Comparison of ENCODE assay signal across 13 mouse cellular contexts in the genomic region with DNA sequence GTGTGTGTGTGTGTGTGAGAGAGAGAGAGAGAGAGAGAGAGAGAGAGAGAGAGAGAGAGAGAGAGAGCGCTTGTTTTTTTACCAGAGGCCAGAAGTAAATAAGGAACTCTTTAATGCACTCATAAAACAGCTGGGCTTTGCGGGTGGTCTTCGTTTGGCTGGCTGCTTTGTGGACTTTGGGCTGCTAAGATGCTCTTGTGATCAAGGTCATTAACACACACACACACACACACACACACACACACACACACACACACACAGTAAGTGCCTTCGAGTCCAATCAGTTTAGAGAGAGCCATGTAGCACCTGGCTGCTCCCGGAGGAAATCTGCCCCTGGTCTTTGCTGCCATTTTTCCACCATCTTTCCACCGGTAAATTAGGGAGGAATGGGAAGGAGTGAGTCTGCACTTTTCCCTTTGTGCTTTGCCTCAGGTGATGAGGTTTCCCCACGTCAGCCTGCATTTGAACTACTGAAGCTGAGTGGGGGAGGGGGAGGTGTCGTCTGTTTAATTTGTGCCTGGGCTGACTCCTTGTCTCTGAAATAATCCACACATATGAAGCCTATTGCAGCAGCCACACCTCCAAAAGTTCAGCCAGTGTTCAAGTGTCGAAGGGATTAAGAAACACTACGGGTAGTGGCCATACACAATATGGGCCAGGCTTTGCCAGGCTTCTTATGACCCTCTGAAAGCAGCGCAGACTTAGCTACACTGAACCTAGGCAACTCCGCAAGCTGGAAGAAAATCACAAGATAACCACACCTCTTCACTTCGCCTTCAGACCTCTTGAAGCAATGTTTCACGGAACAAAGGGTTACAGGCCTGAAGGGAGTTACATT. TPM values are rescaled to one million over a fixed set of nuclear protein-coding genes. Genes with fewer than 3 reads are reported as not detected.
DNase-seq lines count a peak whose midpoint lies in the region; ATAC-seq lines count a peak whose summit lies in the region.
"Had no signal": no experiment of that assay in that cellular context is flagged by ENCODE, and none has a peak within 500 bp of the region (broad histone marks: within the 10 kb centered on the region; RNA-seq: fewer than 3 reads in every experiment).

No protein-coding gene starts in this region.

- peaks cover 44% of the 10 kb centered on the region for H3K4me1 ChIP-seq in forebrain, embryonic 10.5 days
- H3K4me1 ChIP-seq in forebrain, embryonic 16.5 days (replicated peaks; ENCODE audit: control insufficient read depth, insufficient read depth, low read length): peaks cover 32% of the 10 kb centered on the region
- H3K4me1 ChIP-seq in midbrain, embryonic 10.5 days: peaks cover 21% of the 10 kb centered on the region
- H3K4me1 ChIP-seq in midbrain, embryonic 16.5 days (ENCODE audit: control insufficient read depth, insufficient read depth, low read length): peaks cover 10% of the 10 kb centered on the region
- peaks cover 39% of the 10 kb centered on the region for H3K4me1 ChIP-seq in limb, embryonic 12.5 days (replicated peaks)
- H3K4me1 ChIP-seq in stomach, embryonic 15.5 days: peaks cover 33% of the 10 kb centered on the region
- H3K4me1 ChIP-seq in liver, embryonic 12.5 days: peaks cover 17% of the 10 kb centered on the region; the same call in 1 of the 2 replicates

- H3K4me3 ChIP-seq in forebrain, embryonic 10.5 days: no peak overlapping the region
- no peak overlapping the region for H3K4me3 ChIP-seq in forebrain, embryonic 16.5 days (replicated peaks; ENCODE audit: low read length)
- H3K4me3 ChIP-seq in midbrain, embryonic 10.5 days: no peak overlapping the region
- H3K4me3 ChIP-seq in midbrain, embryonic 16.5 days (ENCODE audit: low read depth, low read length): no peak overlapping the region
- no peak overlapping the region for H3K4me3 ChIP-seq in limb, embryonic 12.5 days (replicated peaks)
- no peak overlapping the region for H3K4me3 ChIP-seq in stomach, embryonic 15.5 days (replicated peaks)
- H3K4me3 ChIP-seq in liver, embryonic 12.5 days: no peak overlapping the region
- H3K4me3 ChIP-seq: liver, embryonic 15.5 days had no signal

- no peak for DNase-seq in forebrain, embryonic 10.5 days (ENCODE audit: extremely low spot score, low spot score)
- no peak for DNase-seq in midbrain, embryonic 10.5 days (ENCODE audit: low spot score)
- DNase-seq: B cell, adult 2 months; cerebellum, adult 11 months; kidney, postnatal 25 days had no signal

- H3K36me3 ChIP-seq in forebrain, embryonic 10.5 days (replicated peaks): peaks cover 13% of the 10 kb centered on the region
- H3K36me3 ChIP-seq in forebrain, embryonic 16.5 days (ENCODE audit: control insufficient read depth, insufficient read depth): no peaks in the 10 kb centered on the region
- H3K36me3 ChIP-seq in midbrain, embryonic 10.5 days: peaks cover 12% of the 10 kb centered on the region; the same call in 1 of the 2 replicates
- H3K36me3 ChIP-seq in midbrain, embryonic 16.5 days (ENCODE audit: control insufficient read depth, insufficient read depth, low read length): no peaks in the 10 kb centered on the region
- peaks cover 7% of the 10 kb centered on the region; the same call in 1 of the 2 replicates for H3K36me3 ChIP-seq in limb, embryonic 12.5 days
- no peaks in the 10 kb centered on the region for H3K36me3 ChIP-seq in stomach, embryonic 15.5 days
- no peaks in the 10 kb centered on the region for H3K36me3 ChIP-seq in liver, embryonic 12.5 days
- H3K36me3 ChIP-seq: liver, embryonic 15.5 days had no signal

- WGBS in forebrain, embryonic 10.5 days: 59% methylated on average over 13 of the region's 14 CpGs
- 44% methylated on average over 14 of the region's 14 CpGs for WGBS in forebrain, embryonic 16.5 days
- WGBS in midbrain, embryonic 10.5 days: 69% methylated on average over 14 of the region's 14 CpGs
- 55% methylated on average over 14 of the region's 14 CpGs for WGBS in midbrain, embryonic 16.5 days
- WGBS in limb, embryonic 12.5 days: 34% methylated on average over 14 of the region's 14 CpGs
- 58% methylated on average over 14 of the region's 14 CpGs for WGBS in stomach, embryonic 15.5 days
- WGBS in liver, embryonic 12.5 days (ENCODE audit: insufficient replicate concordance): 69% methylated on average over 13 of the region's 14 CpGs

- no peak overlapping the region for H3K9ac ChIP-seq in forebrain, embryonic 16.5 days (replicated peaks; ENCODE audit: low read depth, low read length)
- no peak overlapping the region for H3K9ac ChIP-seq in midbrain, embryonic 16.5 days (ENCODE audit: low read depth, low read length)
- H3K9ac ChIP-seq in limb, embryonic 12.5 days (replicated peaks): no peak overlapping the region
- H3K9ac ChIP-seq in stomach, embryonic 15.5 days: no peak overlapping the region
- no peak overlapping the region for H3K9ac ChIP-seq in liver, embryonic 12.5 days
- H3K9ac ChIP-seq: liver, embryonic 15.5 days had no signal

- no peak for ATAC-seq in forebrain, embryonic 16.5 days
- no peak for ATAC-seq in midbrain, embryonic 16.5 days
- ATAC-seq in limb, embryonic 12.5 days (ENCODE audit: insufficient number of reproducible peaks, insufficient read depth, low FRiP score, low TSS enrichment, low read depth): peak; percentile 37; the same call in 1 of the 2 replicates
- ATAC-seq in stomach, embryonic 15.5 days (ENCODE audit: insufficient read depth, low FRiP score, low read depth): no peak
- no peak for ATAC-seq in liver, embryonic 12.5 days
- ATAC-seq in erythroid progenitor cell, adult 5-6 weeks (replicated peaks; ENCODE audit: low FRiP score, poor library complexity, severe bottlenecking): no peak

- H3K27me3 ChIP-seq in forebrain, embryonic 10.5 days (ENCODE audit: poor library complexity, severe bottlenecking): no peaks in the 10 kb centered on the region
- no peaks in the 10 kb centered on the region for H3K27me3 ChIP-seq in forebrain, embryonic 16.5 days (replicated peaks; ENCODE audit: control insufficient read depth, insufficient read depth, low read length)
- no peaks in the 10 kb centered on the region for H3K27me3 ChIP-seq in midbrain, embryonic 10.5 days (ENCODE audit: low read depth, poor library complexity, severe bottlenecking)
- H3K27me3 ChIP-seq in midbrain, embryonic 16.5 days (ENCODE audit: control insufficient read depth, insufficient read depth, low read depth, low read length): no peaks in the 10 kb centered on the region
- no peaks in the 10 kb centered on the region for H3K27me3 ChIP-seq in limb, embryonic 12.5 days
- H3K27me3 ChIP-seq in stomach, embryonic 15.5 days (replicated peaks): no peaks in the 10 kb centered on the region
- no peaks in the 10 kb centered on the region for H3K27me3 ChIP-seq in liver, embryonic 12.5 days (replicated peaks)
- H3K27me3 ChIP-seq: liver, embryonic 15.5 days had no signal

- peak overlapping the region; percentile 63 for H3K27ac ChIP-seq in forebrain, embryonic 10.5 days
- H3K27ac ChIP-seq in forebrain, embryonic 16.5 days (ENCODE audit: low read length): no peak overlapping the region
- H3K27ac ChIP-seq in midbrain, embryonic 10.5 days (replicated peaks): 0 out of 2 replicates have a peak overlapping the region, but pooled peaks have one; percentile 23
- H3K27ac ChIP-seq in midbrain, embryonic 16.5 days (ENCODE audit: low read length): no peak overlapping the region
- peak overlapping the region; percentile 66 for H3K27ac ChIP-seq in limb, embryonic 12.5 days
- H3K27ac ChIP-seq in stomach, embryonic 15.5 days: peak overlapping the region; percentile 50
- H3K27ac ChIP-seq in liver, embryonic 12.5 days: no peak overlapping the region
- H3K27ac ChIP-seq: liver, embryonic 15.5 days had no signal

- no peak overlapping the region for H3K4me2 ChIP-seq in forebrain, embryonic 16.5 days (ENCODE audit: low read length)
- no peak overlapping the region for H3K4me2 ChIP-seq in midbrain, embryonic 16.5 days (ENCODE audit: low read length)
- peak overlapping the region; percentile 13 for H3K4me2 ChIP-seq in limb, embryonic 12.5 days
- no peak overlapping the region for H3K4me2 ChIP-seq in stomach, embryonic 15.5 days
- H3K4me2 ChIP-seq in liver, embryonic 12.5 days: no peak overlapping the region
- H3K4me2 ChIP-seq: liver, embryonic 15.5 days had no signal

- H3K9me3 ChIP-seq in forebrain, embryonic 10.5 days: peaks cover 2% of the 10 kb centered on the region; the same call in 1 of the 2 replicates
- H3K9me3 ChIP-seq in forebrain, embryonic 16.5 days (ENCODE audit: control insufficient read depth, low read length): peaks cover 3% of the 10 kb centered on the region; the same call in 1 of the 2 replicates
- H3K9me3 ChIP-seq in midbrain, embryonic 10.5 days (replicated peaks): 0 out of 2 replicates have a peak, but pooled peaks cover 3% of the 10 kb centered on the region
- H3K9me3 ChIP-seq in midbrain, embryonic 16.5 days (replicated peaks; ENCODE audit: control insufficient read depth, low read length, poor library complexity, severe bottlenecking): no peaks in the 10 kb centered on the region
- H3K9me3 ChIP-seq in limb, embryonic 12.5 days: 0 out of 2 replicates have a peak, but pooled peaks cover 4% of the 10 kb centered on the region
- H3K9me3 ChIP-seq in stomach, embryonic 15.5 days: no peaks in the 10 kb centered on the region
- H3K9me3 ChIP-seq in liver, embryonic 12.5 days (replicated peaks): no peaks in the 10 kb centered on the region
- H3K9me3 ChIP-seq: liver, embryonic 15.5 days had no signal

RNA-seq across cellular contexts. Expression of a gene that starts 16.7 kb away (rescaled TPM):
- not detected in 2 replicates for polyA plus RNA-seq in forebrain, embryonic 10.5 days (2016; fragmentation: Nextera tagmentation; extraction: Ambion mirVana)
- polyA plus RNA-seq in forebrain, embryonic 16.5 days (2015; fragmentation: Nextera tagmentation; extraction: Ambion mirVana): 0.37 TPM in 1 of 2 replicates, not detected in the other
- not detected in 2 replicates for polyA plus RNA-seq in midbrain, embryonic 10.5 days (2016; fragmentation: Nextera tagmentation; extraction: Ambion mirVana)
- polyA plus RNA-seq in midbrain, embryonic 16.5 days (2015; fragmentation: Nextera tagmentation; extraction: Ambion mirVana): not detected in 2 replicates
- polyA plus RNA-seq in limb, embryonic 12.5 days (2016; fragmentation: Nextera tagmentation; extraction: Ambion mirVana): not detected in 2 replicates
- polyA plus RNA-seq in stomach, embryonic 15.5 days (2015; fragmentation: Nextera tagmentation; extraction: Ambion mirVana): not detected in 2 replicates
- 0.18 TPM in 1 of 2 replicates, not detected in the other for polyA plus RNA-seq in liver, embryonic 12.5 days (2016; fragmentation: Nextera tagmentation; extraction: Ambion mirVana)
- total RNA-seq in erythroid progenitor cell, adult 5-6 weeks (2015; ENCODE audit: low replicate concordance): not detected in 2 replicates
- not detected in 2 replicates for total RNA-seq in erythroid progenitor cell, adult 5-6 weeks (2017; ENCODE audit: low replicate concordance)
- total RNA-seq: neutrophil, adult 5-6 weeks had no signal
- polyA plus RNA-seq: liver, embryonic 15.5 days had no signal

Comparison
In these comparisons a context has a peak if more than half of its experiments do, and no peak if none do; other contexts are left out.
1. H3K27ac ChIP-seq: peak in forebrain, embryonic 10.5 days (single experiment), midbrain, embryonic 10.5 days (single experiment), limb, embryonic 12.5 days (single experiment) and stomach, embryonic 15.5 days (single experiment); none in forebrain, embryonic 16.5 days (single experiment), midbrain, embryonic 16.5 days (single experiment) and liver, embryonic 12.5 days (single experiment).